Mouse (Mus musculus) mouse embryonic stem cell (cell line): ENCODE data around the gene Trim47.

ENCODE experiments used
- in situ Hi-C, 2 experiments: fragments of 300-500 bp; cut with MboI; formaldehyde crosslinking; loops; 1 replicate in 1 of 2; 3 replicates in 1 of 2; pipeline ENCODE4 v1.14.3; 2019 to 2020; ENCODE audit warnings: low sequenced_read_pairs in 2 of 2, low pct_unique_long_range_greater_than_20kb in 1 of 2, mixed read lengths in 1 of 2; ENCODE audit not compliant: unreplicated experiment in 1 of 2

Trim47 gene

DNA sequence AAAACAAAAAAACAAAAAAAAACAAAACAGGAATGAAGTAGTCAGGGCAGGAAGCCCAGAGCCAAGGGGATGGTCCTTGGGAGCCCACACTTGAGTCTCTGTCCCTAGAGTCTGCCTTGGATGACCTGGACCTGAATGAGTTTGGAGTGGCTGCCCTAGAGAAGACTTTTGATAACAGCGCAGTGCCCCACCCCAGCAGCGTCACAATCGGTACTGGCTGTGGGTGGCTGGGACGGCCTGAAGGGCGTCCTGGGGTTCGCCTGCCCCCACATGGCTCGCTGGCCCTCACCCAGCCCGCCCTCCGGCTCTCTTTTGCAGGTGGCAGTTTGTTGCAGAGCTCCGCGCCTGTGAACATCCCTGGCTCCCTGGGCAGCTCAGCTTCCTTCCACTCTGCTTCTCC lies 71.1 kb downstream of the Trim47 start:
- in situ Hi-C loops, result no loop called here
